Mouse (Mus musculus) heart, embryonic 14.5 days (tissue): Measurements from ENCODE around the gene 1700017N19Rik. TPM values are rescaled to one million over a fixed set of nuclear protein-coding genes. Genes with fewer than 3 reads are reported as not detected.
"Not testable (repeated sequence)": the region's sequence is repeated elsewhere in the genome, so short reads cannot be mapped to it uniquely, and the experiment has no call there.

Experiments used
- ATAC-seq: fragments of 200-750 bp; cut with Nextera tagmentation; 2 replicates; pipeline ENCODE4 v1.8.0; 2017; ENCODE audit warnings: low read depth, moderate TSS enrichment; ENCODE audit not compliant: insufficient number of reproducible peaks, insufficient read depth, low FRiP score
- H3K27ac ChIP-seq, 2 experiments: fragments of 200-500 bp in 1 of 2; fragments of 300-500 bp in 1 of 2; sonication (generic) in 1 of 2; replicated peaks in 1 of 2; 2 replicates each; pipeline ENCODE4 v1.5.1; 2012 to 2014; ENCODE audit warnings: low read depth in 2 of 2, low read length in 2 of 2, control low read depth in 1 of 2, mild to moderate bottlenecking in 1 of 2, mixed read lengths in 1 of 2; ENCODE audit not compliant: control insufficient read depth in 1 of 2, insufficient read depth in 1 of 2
- H3K27me3 ChIP-seq: fragments of 300-500 bp; sonication (generic); 2 replicates; pipeline ENCODE4 v1.6.1; 2014; ENCODE audit warnings: mild to moderate bottlenecking, low read length, control low read depth; ENCODE audit not compliant: control insufficient read depth, insufficient read depth
- H3K36me3 ChIP-seq: fragments of 300-500 bp; sonication (generic); 2 replicates; pipeline ENCODE4 v1.6.1; 2014; ENCODE audit warnings: mild to moderate bottlenecking, control low read depth, low read length, mixed read lengths; ENCODE audit not compliant: control insufficient read depth, insufficient read depth
- H3K4me1 ChIP-seq, 2 experiments: fragments of 200-500 bp in 1 of 2; fragments of 300-500 bp in 1 of 2; sonication (generic) in 1 of 2; 2 replicates each; pipeline ENCODE4 v1.6.1; 2012 to 2014; ENCODE audit warnings: low read length in 2 of 2, control low read depth in 1 of 2, mixed read lengths in 1 of 2; ENCODE audit not compliant: control insufficient read depth in 2 of 2, insufficient read depth in 2 of 2
- H3K4me2 ChIP-seq: fragments of 300-500 bp; sonication (generic); 2 replicates; pipeline ENCODE4 v1.6.1; 2014; ENCODE audit warnings: mild to moderate bottlenecking, low read length
- H3K4me3 ChIP-seq, 2 experiments: fragments of 200-500 bp in 1 of 2; fragments of 300-500 bp in 1 of 2; sonication (generic) in 1 of 2; 2 replicates each; pipeline ENCODE4 v1.5.1; 2012 to 2014; ENCODE audit warnings: low read length in 2 of 2, mild to moderate bottlenecking in 2 of 2, control low read depth in 1 of 2, low read depth in 1 of 2, moderate library complexity in 1 of 2; ENCODE audit not compliant: control insufficient read depth in 1 of 2, insufficient read depth in 1 of 2
- H3K9ac ChIP-seq: fragments of 300-500 bp; sonication (generic); 2 replicates; pipeline ENCODE4 v1.6.1; 2014; ENCODE audit warnings: mild to moderate bottlenecking, low read length
- H3K9me3 ChIP-seq: fragments of 300-500 bp; sonication (generic); 2 replicates; pipeline ENCODE4 v1.6.1; 2016; ENCODE audit warnings: low read length, control low read depth; ENCODE audit not compliant: control insufficient read depth
- WGBS: fragments of 180-500 bp; shearing (Covaris S2); extraction: QIAGEN DNeasy Blood & Tissue Kit; methylation state at CpG from one replicate; pipeline ENCODE4 v1.1.7; 2014; 5-methylcytosine and 5-hydroxymethylcytosine counted together
- polyA plus RNA-seq: library from polyadenylated mRNA; unstranded; fragments of >200 nt; fragmentation: Nextera tagmentation; extraction: Ambion mirVana; gene quantifications from 2 replicates; pipeline ENCODE4 v1.2.1, GENCODE M21; 2014

1700017N19Rik gene
- not detected in 2 replicates for polyA plus RNA-seq

DNA sequence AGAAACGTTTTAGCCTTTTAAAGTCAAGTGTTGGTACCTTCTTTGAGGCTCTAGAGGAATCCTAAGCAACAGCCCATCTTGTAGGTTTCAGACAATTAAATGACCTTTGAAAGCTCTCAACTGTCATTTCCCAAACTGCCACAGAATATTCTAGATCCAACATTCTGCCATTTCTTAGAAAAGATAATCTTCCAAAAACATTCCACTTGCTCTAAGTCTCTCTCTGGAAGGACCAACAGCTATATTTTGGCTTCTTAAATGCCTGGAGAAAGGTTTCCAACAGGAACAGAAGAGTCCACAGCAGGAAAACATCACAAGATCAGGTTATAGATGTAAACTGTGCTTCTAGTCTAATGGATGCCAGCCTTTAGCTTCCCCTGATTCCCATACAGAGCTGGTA is at the start of gene 1700017N19Rik, which contains the start of gene 4930430F08Rik:
Gene 1700017N19Rik (plus strand): TSS at position 162 of the 400 bp plus-strand sequence.
Gene 4930430F08Rik (minus strand): TSS at position 101 of the 400 bp plus-strand sequence.
- Histone ChIP-seq H3K4me2 (peak within 1 kb of the TSS; percentile 79), H3K4me1 (0 out of 4 replicates have a peak, but pooled peaks cover 0 to 4% of the 10 kb centered on the region in 2 experiments), H3K27me3 (no peaks in the 10 kb centered on the region), H3K9me3 (no peaks in the 10 kb centered on the region), H3K9ac (no peak within 1 kb of the TSS), H3K27ac (no peak within 1 kb of the TSS), H3K4me3 (peak within 1 kb of the TSS in 1 of 2 experiments; percentile 78; a peak in 3 of 4 replicates), H3K36me3 (no peaks in the 10 kb centered on the region)
- ATAC-seq, result no peak
- 82% methylated on average over 1 of the region's 1 CpGs for WGBS

DNA sequence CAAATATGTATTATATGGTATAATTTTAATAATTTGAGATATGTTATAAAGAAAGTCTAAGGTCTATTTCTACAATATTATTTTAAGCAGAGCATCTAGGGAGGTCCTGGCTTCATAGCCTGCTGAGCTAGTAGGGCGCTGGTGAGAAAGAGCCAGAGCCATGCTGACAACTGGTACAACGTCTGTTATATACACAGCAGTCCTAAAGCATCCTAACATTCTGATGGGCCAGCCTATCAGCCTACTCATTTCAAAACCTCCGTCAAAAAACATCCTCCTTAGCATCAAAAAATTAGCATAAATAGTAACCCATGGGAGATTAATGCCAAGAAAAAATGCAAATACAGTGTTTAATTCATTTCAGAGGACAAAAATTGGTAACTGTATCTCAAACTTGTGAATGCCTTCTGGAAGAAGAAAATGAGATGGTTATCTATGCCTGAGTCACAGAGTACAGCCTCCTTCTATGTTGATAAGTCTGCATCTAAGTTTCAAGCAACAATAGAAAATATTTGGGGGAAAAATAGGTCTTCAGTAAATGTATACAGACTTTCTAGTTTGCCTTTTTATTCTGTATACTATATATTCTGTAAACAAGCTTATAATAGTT is 33.6 kb upstream of the 1700017N19Rik start:
- H3K9ac ChIP-seq, result no peak overlapping the region
- no peak for ATAC-seq
- no peak overlapping the region for H3K4me3 ChIP-seq
- H3K27ac ChIP-seq, result no peak overlapping the region
- H3K4me1 ChIP-seq, result no peaks in the 10 kb centered on the region
- H3K36me3 ChIP-seq, result peaks cover 20% of the 10 kb centered on the region; the same call in 1 of the 2 replicates
- H3K4me2 ChIP-seq, result no peak overlapping the region
- 78% methylated on average over 3 of the region's 3 CpGs for WGBS
- H3K9me3 ChIP-seq, result no peaks in the 10 kb centered on the region
- H3K27me3 ChIP-seq, result no peaks in the 10 kb centered on the region

DNA sequence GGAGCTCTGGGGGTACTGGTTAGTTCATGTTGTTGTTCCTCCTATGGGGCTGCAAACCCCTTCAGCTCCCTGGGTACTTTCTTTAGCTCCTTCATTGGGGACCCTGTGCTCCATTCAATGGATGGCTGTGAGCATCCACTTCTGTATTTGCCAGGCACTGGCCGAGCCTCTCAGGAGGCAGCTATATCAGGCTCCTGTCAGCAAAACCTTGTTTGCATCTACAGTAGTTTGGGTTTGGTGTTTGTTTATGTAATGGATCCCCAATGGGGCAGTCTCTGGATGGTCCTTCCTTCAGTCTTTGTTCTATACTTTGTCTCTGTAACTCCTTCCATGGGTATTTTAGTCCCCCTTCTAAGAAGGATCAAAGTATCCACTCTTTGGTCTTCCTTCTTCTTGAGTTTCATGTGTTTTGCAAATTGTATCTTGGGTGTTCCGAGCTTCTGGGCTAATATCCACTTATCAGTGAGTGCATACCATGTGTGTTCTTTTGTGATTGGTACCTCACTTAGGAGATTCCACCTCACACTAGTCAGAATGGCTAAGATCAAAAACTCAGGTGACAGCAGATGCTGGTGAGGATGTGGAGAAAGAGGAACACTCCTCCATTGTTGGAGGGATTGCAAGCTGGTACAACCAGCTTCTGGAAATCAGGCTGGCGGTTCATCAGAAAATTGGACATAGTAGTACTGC is 29.9 kb upstream of the 1700017N19Rik start:
- H3K9ac ChIP-seq, H3K4me3 ChIP-seq, H3K4me1 ChIP-seq, H3K27ac ChIP-seq, H3K9me3 ChIP-seq, H3K27me3 ChIP-seq, H3K4me2 ChIP-seq, ATAC-seq: not testable (repeated sequence)
- 90% methylated on average over 3 of the region's 3 CpGs for WGBS
- H3K36me3 ChIP-seq, result peaks cover 27% of the 10 kb centered on the region

DNA sequence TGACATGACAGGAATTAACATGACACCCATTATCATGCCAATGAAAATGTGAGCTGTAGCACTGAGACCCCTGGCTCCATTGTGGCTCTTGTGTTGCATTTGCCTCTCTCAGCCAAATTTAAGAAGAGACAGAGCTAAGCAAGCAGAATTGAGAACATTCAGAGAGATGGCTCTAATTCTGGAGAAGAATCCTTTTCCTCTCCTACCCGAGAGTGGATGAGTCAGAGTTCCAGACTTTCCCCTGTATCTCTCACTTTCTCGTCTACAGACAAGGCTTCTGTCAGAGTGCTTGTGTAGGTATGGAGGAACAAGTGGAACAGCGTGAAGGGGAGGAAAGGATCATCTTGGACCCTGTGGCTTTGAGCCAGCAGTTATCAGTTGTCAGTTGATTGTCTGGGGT is 26.2 kb upstream of the 1700017N19Rik start:
- Histone ChIP-seq H3K9me3 (no peaks in the 10 kb centered on the region), H3K9ac (no peak overlapping the region), H3K27ac (no peak overlapping the region), H3K36me3 (peaks cover 17% of the 10 kb centered on the region), H3K27me3 (no peaks in the 10 kb centered on the region), H3K4me1 (no peaks in the 10 kb centered on the region), H3K4me3 (no peak overlapping the region), H3K4me2 (no peak overlapping the region)
- WGBS, result 48% methylated on average over 3 of the region's 3 CpGs
- ATAC-seq, result no peak

DNA sequence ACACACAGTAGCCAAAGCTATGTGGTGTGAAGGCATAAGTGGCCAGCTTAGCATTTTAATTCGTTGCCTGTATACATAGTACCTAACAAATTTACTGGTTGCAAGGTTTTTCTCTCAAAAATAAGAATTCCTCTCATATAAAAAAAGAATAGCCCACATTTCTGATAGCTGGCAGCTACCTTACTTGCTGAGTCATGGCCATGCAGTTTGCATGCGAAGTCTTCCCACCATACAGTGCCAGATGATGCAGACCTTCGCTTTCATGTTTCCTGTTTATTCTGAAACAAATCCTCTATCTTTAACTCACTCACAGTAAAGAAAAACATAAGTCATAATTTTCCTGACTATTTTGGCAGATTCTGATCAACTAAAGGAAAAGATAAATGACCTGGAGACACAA is 18.6 kb upstream of the 1700017N19Rik start:
- Histone ChIP-seq H3K4me3 (no peak overlapping the region), H3K9me3 (no peaks in the 10 kb centered on the region), H3K4me1 (no peaks in the 10 kb centered on the region), H3K4me2 (no peak overlapping the region), H3K27me3 (no peaks in the 10 kb centered on the region), H3K27ac (no peak overlapping the region), H3K9ac (no peak overlapping the region), H3K36me3 (peaks cover 38% of the 10 kb centered on the region)
- 85% methylated on average over 3 of the region's 3 CpGs for WGBS
- ATAC-seq, result no peak

DNA sequence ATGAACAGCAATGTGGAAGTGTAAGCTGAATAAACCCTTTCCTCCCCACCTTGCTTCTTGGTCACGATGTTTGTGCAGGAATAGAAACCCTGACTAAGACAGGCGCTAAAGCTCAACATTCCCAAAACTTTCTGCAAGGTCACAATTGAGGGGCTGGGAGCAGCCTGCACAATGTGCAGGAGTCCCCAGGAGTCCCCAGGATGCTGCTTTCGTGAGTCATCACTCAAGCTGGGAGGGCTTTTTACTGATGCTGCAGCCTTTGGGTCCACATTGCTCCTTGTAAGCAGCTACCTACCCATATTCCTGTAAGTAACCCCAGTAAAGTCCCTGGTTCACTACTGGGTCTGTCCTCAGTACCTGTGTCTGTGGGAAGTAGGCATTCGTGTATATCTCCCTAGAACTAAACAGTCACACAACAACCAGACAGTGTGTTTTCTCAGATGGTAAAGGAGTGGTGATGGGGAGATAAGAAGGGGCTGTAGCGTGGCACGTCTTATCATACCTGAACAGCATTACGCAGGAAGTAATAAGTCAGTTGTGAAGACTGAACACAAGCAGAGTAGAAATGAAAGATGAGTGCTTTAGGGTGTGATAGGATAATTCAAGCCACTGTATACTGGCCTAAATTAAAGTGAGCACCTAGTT is 15.7 kb upstream of the 1700017N19Rik start:
- no peaks in the 10 kb centered on the region for H3K4me1 ChIP-seq
- H3K27ac ChIP-seq, result no peak overlapping the region
- WGBS, result 79% methylated on average over 7 of the region's 7 CpGs
- peaks cover 41% of the 10 kb centered on the region for H3K36me3 ChIP-seq
- no peaks in the 10 kb centered on the region for H3K9me3 ChIP-seq
- no peak overlapping the region for H3K9ac ChIP-seq
- no peak overlapping the region for H3K4me3 ChIP-seq
- no peak overlapping the region for H3K4me2 ChIP-seq
- ATAC-seq, result no peak
- H3K27me3 ChIP-seq, result no peaks in the 10 kb centered on the region

DNA sequence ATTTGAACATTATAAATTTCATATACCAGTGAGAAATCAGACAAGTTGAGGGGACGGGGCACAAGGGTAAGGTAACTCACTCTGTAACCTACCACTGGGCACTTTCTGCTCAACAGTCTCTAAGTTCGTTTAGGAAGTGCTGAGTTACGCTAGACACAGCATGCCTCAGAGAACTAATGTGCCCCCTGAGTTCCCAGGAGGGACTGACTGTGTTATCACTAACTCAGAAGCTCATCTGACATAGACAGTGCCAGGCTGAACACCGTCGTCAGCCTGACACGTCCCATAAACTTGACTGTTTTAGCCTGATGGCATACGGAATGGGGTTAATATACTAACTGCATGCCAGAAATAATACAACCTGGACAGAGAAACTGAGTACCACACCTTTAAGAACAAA is 15.0 kb upstream of the 1700017N19Rik start:
- no peak overlapping the region for H3K4me2 ChIP-seq
- WGBS, result 79% methylated on average over 7 of the region's 7 CpGs
- no peak overlapping the region for H3K9ac ChIP-seq
- ATAC-seq, result no peak
- H3K27ac ChIP-seq, result no peak overlapping the region
- H3K4me1 ChIP-seq, result no peaks in the 10 kb centered on the region
- no peaks in the 10 kb centered on the region for H3K9me3 ChIP-seq
- H3K36me3 ChIP-seq, result peaks cover 41% of the 10 kb centered on the region
- H3K27me3 ChIP-seq, result no peaks in the 10 kb centered on the region
- no peak overlapping the region for H3K4me3 ChIP-seq
